Mouse (Mus musculus): Measurements from ENCODE around the gene Tbc1d22a. TPM values are rescaled to one million over a fixed set of nuclear protein-coding genes. Genes with fewer than 3 reads are reported as not detected.

The Tbc1d22a gene
- polyA plus RNA-seq, 1 experiment from 2014 or later: 16.6 TPM

DNA sequence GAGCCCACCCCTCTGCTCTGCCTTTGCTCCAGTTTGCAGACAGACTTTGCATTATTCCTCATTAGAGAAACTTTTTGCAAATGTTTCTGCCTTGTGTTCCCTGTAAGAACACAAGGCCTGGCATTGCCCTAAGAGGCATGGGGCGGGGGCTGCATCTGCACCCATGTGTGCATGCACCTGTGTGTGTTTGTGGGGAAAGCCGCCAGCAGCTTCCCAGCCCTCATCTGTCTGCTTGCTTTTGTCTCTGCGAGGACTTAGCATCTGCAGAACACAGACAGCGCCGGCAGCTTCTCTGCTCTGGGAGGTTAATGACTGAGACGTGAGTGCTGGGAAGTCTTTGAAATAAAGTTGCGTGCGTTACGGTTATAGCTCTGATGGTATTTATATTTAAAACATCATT, 120.5 kb downstream of the Tbc1d22a start:
- Histone ChIP-seq H3K9ac (replicated peaks; ENCODE audit: low read length) (no peak overlapping the region), H3K27me3 (ENCODE audit: insufficient read depth, low read length) (no peaks in the 10 kb centered on the region), H3K4me2 (replicated peaks; ENCODE audit: low read depth, low read length) (no peak overlapping the region), H3K4me3 (ENCODE audit: low read length) (no peak overlapping the region), H3K9me3 (ENCODE audit: low read length) (no peaks in the 10 kb centered on the region), H3K27ac (ENCODE audit: low read length) (no peak overlapping the region), H3K36me3 (ENCODE audit: insufficient read depth, low read length) (no peaks in the 10 kb centered on the region), H3K4me1 (ENCODE audit: insufficient read depth, low read length) (peaks cover 10% of the 10 kb centered on the region; the same call in 1 of the 2 replicates)
- WGBS: 88% methylated on average over 9 of the region's 9 CpGs
- no peak for ATAC-seq (ENCODE audit: low FRiP score, low TSS enrichment)

DNA sequence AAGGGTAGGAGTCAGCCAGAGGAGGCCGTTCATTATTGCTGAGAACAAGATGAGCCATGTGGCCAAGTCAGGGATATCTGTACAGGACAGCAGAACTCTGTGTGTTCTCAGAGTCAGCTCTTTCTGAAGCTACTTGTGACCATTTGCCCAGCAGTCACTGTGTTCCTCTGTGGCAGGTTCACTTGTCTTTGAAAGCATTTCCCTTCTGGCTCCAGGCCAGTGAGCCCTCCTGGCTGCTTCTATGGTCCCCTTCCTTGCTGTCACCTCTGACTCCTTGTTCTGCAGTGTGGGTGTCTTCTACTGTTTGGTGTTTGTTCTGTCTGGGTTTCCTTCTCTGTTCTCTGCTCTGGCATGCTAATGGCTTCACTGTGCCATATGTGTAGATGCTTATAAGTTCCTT, 121.5 kb downstream of the Tbc1d22a start:
- Histone ChIP-seq H3K9ac (replicated peaks; ENCODE audit: low read length) (no peak overlapping the region), H3K4me3 (ENCODE audit: low read length) (no peak overlapping the region), H3K9me3 (ENCODE audit: low read length) (no peaks in the 10 kb centered on the region), H3K4me2 (replicated peaks; ENCODE audit: low read depth, low read length) (no peak overlapping the region), H3K4me1 (ENCODE audit: insufficient read depth, low read length) (peaks cover 10% of the 10 kb centered on the region; the same call in 1 of the 2 replicates), H3K27me3 (ENCODE audit: insufficient read depth, low read length) (no peaks in the 10 kb centered on the region), H3K36me3 (ENCODE audit: insufficient read depth, low read length) (no peaks in the 10 kb centered on the region), H3K27ac (ENCODE audit: low read length) (no peak overlapping the region)
- ATAC-seq (ENCODE audit: low FRiP score, low TSS enrichment): no peak
- WGBS: 57% methylated on average over 1 of the region's 1 CpGs

DNA sequence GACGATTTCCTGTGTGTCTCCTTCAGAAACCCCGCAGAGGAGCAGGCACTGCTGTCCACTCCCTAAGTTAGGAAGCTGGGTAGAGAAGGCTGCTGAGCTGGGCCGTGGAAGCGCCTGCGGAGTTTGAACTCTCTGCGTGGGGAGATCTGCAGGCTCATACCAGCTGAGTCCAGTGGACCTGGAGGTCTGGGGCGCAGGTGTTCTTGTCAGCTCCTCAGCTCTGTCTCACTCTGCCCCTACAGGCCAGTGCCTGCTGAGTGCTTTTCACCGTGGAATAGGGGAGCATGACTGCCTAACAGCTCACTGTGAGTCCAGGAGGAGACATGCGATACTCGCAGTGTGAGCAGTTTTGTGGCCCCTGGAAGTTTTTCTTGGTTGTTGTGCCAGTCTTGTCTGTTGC, 123.5 kb downstream of the Tbc1d22a start:
- Histone ChIP-seq H3K27me3 (ENCODE audit: insufficient read depth, low read length) (no peaks in the 10 kb centered on the region), H3K4me2 (replicated peaks; ENCODE audit: low read depth, low read length) (no peak overlapping the region), H3K4me1 (ENCODE audit: insufficient read depth, low read length) (peaks cover 10% of the 10 kb centered on the region; the same call in 1 of the 2 replicates), H3K4me3 (ENCODE audit: low read length) (no peak overlapping the region), H3K9me3 (ENCODE audit: low read length) (no peaks in the 10 kb centered on the region), H3K9ac (replicated peaks; ENCODE audit: low read length) (no peak overlapping the region), H3K27ac (ENCODE audit: low read length) (no peak overlapping the region), H3K36me3 (ENCODE audit: insufficient read depth, low read length) (no peaks in the 10 kb centered on the region)
- WGBS: 71% methylated on average over 10 of the region's 10 CpGs
- no peak for ATAC-seq (ENCODE audit: low FRiP score, low TSS enrichment)

- WGBS: 41% methylated on average over 2 of the region's 2 CpGs
- Histone ChIP-seq H3K9me3 (ENCODE audit: low read length) (no peaks in the 10 kb centered on the region), H3K36me3 (ENCODE audit: insufficient read depth, low read length) (no peaks in the 10 kb centered on the region), H3K4me3 (ENCODE audit: low read length) (no peak overlapping the region), H3K27ac (ENCODE audit: low read length) (no peak overlapping the region), H3K4me2 (replicated peaks; ENCODE audit: low read depth, low read length) (no peak overlapping the region), H3K9ac (replicated peaks; ENCODE audit: low read length) (no peak overlapping the region), H3K27me3 (ENCODE audit: insufficient read depth, low read length) (no peaks in the 10 kb centered on the region), H3K4me1 (ENCODE audit: insufficient read depth, low read length) (peaks cover 10% of the 10 kb centered on the region; the same call in 1 of the 2 replicates)
- ATAC-seq (ENCODE audit: low FRiP score, low TSS enrichment): no peak
Measured at GRCm38 (mm10) chr15:86339736-86340135, 125.5 kb downstream of the Tbc1d22a start.

GRCm38 (mm10) chr15:86340766-86341165, 126.5 kb downstream of the Tbc1d22a start:
- Histone ChIP-seq H3K36me3 (ENCODE audit: insufficient read depth, low read length) (no peaks in the 10 kb centered on the region), H3K9ac (replicated peaks; ENCODE audit: low read length) (no peak overlapping the region), H3K9me3 (ENCODE audit: low read length) (no peaks in the 10 kb centered on the region), H3K4me1 (ENCODE audit: insufficient read depth, low read length) (peaks cover 4% of the 10 kb centered on the region; the same call in 1 of the 2 replicates), H3K27me3 (ENCODE audit: insufficient read depth, low read length) (no peaks in the 10 kb centered on the region), H3K4me2 (replicated peaks; ENCODE audit: low read depth, low read length) (no peak overlapping the region), H3K4me3 (ENCODE audit: low read length) (no peak overlapping the region), H3K27ac (ENCODE audit: low read length) (no peak overlapping the region)
- ATAC-seq (ENCODE audit: low FRiP score, low TSS enrichment): no peak
- 76% methylated on average over 6 of the region's 6 CpGs for WGBS

GRCm38 (mm10) chr15:86342637-86343375, 128.5 kb downstream of the Tbc1d22a start:
- no peak overlapping the region for H3K4me3 ChIP-seq (ENCODE audit: low read length)
- H3K27ac ChIP-seq (ENCODE audit: low read length): no peak overlapping the region
- H3K4me2 ChIP-seq (replicated peaks; ENCODE audit: low read depth, low read length): no peak overlapping the region
- no peaks in the 10 kb centered on the region for H3K27me3 ChIP-seq (ENCODE audit: insufficient read depth, low read length)
- H3K36me3 ChIP-seq (ENCODE audit: insufficient read depth, low read length): no peaks in the 10 kb centered on the region
- no peak for ATAC-seq (ENCODE audit: low FRiP score, low TSS enrichment)
- 66% methylated on average over 8 of the region's 8 CpGs for WGBS
- no peaks in the 10 kb centered on the region for H3K9me3 ChIP-seq (ENCODE audit: low read length)
- H3K4me1 ChIP-seq (ENCODE audit: insufficient read depth, low read length): no peaks in the 10 kb centered on the region
- no peak overlapping the region for H3K9ac ChIP-seq (replicated peaks; ENCODE audit: low read length)

DNA sequence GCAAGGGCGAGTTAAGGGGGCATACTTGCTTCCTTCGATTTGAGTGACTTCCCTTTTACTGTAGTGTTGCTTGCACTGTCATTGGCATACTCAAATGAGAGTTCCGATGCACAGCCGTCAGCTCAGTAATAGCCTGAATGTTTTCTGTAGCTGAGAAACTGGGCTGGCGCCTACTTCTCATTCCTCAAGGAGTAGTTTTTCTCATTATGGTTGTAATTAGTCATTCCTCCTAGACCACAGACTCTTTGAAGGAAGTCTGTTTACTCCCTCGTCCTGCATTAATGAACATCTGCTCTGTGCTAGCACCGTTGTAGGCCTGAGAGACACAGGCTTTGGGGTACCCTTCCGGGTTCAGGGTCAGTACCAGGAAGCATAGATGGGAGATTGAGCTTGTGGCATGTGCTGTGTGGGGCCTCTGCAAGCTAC, 130.7 kb downstream of the Tbc1d22a start:
- H3K9ac ChIP-seq (replicated peaks; ENCODE audit: low read length): no peak overlapping the region
- 66% methylated on average over 8 of the region's 8 CpGs for WGBS
- no peak overlapping the region for H3K27ac ChIP-seq (ENCODE audit: low read length)
- H3K27me3 ChIP-seq (ENCODE audit: insufficient read depth, low read length): no peaks in the 10 kb centered on the region
- no peak overlapping the region for H3K4me2 ChIP-seq (replicated peaks; ENCODE audit: low read depth, low read length)
- no peaks in the 10 kb centered on the region for H3K36me3 ChIP-seq (ENCODE audit: insufficient read depth, low read length)
- no peak for ATAC-seq (ENCODE audit: low FRiP score, low TSS enrichment)
- no peaks in the 10 kb centered on the region for H3K9me3 ChIP-seq (ENCODE audit: low read length)
- H3K4me3 ChIP-seq (ENCODE audit: low read length): no peak overlapping the region
- no peaks in the 10 kb centered on the region for H3K4me1 ChIP-seq (ENCODE audit: insufficient read depth, low read length)

- Histone ChIP-seq H3K36me3 (ENCODE audit: insufficient read depth, low read length) (no peaks in the 10 kb centered on the region), H3K9ac (replicated peaks; ENCODE audit: low read length) (no peak overlapping the region), H3K27ac (ENCODE audit: low read length) (no peak overlapping the region), H3K4me2 (replicated peaks; ENCODE audit: low read depth, low read length) (no peak overlapping the region), H3K27me3 (ENCODE audit: insufficient read depth, low read length) (no peaks in the 10 kb centered on the region), H3K4me3 (ENCODE audit: low read length) (no peak overlapping the region), H3K9me3 (ENCODE audit: low read length) (no peaks in the 10 kb centered on the region), H3K4me1 (ENCODE audit: insufficient read depth, low read length) (no peaks in the 10 kb centered on the region)
- ATAC-seq (ENCODE audit: low FRiP score, low TSS enrichment): no peak
- 51% methylated on average over 9 of the region's 9 CpGs for WGBS
Measured at GRCm38 (mm10) chr15:86345907-86346306, 131.6 kb downstream of the Tbc1d22a start.

- WGBS: 86% methylated on average over 3 of the region's 3 CpGs
Measured at GRCm38 (mm10) chr15:86346606-86347005, 132.3 kb downstream of the Tbc1d22a start.

GRCm38 (mm10) chr15:86354932-86355331, 140.7 kb downstream of the Tbc1d22a start:
- no peaks in the 10 kb centered on the region for H3K9me3 ChIP-seq (ENCODE audit: low read length)
- no peak overlapping the region for H3K4me2 ChIP-seq (replicated peaks; ENCODE audit: low read depth, low read length)
- no peak for ATAC-seq (ENCODE audit: low FRiP score, low TSS enrichment)
- no peaks in the 10 kb centered on the region for H3K4me1 ChIP-seq (ENCODE audit: insufficient read depth, low read length)
- no peaks in the 10 kb centered on the region for H3K27me3 ChIP-seq (ENCODE audit: insufficient read depth, low read length)
- no peaks in the 10 kb centered on the region for H3K36me3 ChIP-seq (ENCODE audit: insufficient read depth, low read length)
- no peak overlapping the region for H3K27ac ChIP-seq (ENCODE audit: low read length)
- WGBS: 76% methylated on average over 2 of the region's 2 CpGs
- H3K9ac ChIP-seq (replicated peaks; ENCODE audit: low read length): no peak overlapping the region
- H3K4me3 ChIP-seq (ENCODE audit: low read length): no peak overlapping the region

More at GRCm38 (mm10) chr15:86346606-86347005, 132.3 kb downstream of the Tbc1d22a start:
- Histone ChIP-seq H3K9me3 (ENCODE audit: low read length) (no peaks in the 10 kb centered on the region), H3K27ac (ENCODE audit: low read length) (no peak overlapping the region), H3K36me3 (ENCODE audit: insufficient read depth, low read length) (no peaks in the 10 kb centered on the region), H3K27me3 (ENCODE audit: insufficient read depth, low read length) (no peaks in the 10 kb centered on the region), H3K4me2 (replicated peaks; ENCODE audit: low read depth, low read length) (no peak overlapping the region), H3K9ac (replicated peaks; ENCODE audit: low read length) (no peak overlapping the region), H3K4me1 (ENCODE audit: insufficient read depth, low read length) (no peaks in the 10 kb centered on the region), H3K4me3 (ENCODE audit: low read length) (no peak overlapping the region)
- no peak for ATAC-seq (ENCODE audit: low FRiP score, low TSS enrichment)

Data from kidney, embryonic 16.5 days (tissue).